Mouse (Mus musculus): ENCODE measurements around the gene Wdr86. TPM values are rescaled to one million over a fixed set of nuclear protein-coding genes. Genes with fewer than 3 reads are reported as not detected.

Wdr86 gene
- polyA plus RNA-seq, 1 experiment from 2014 or later = 8.0 TPM

DNA sequence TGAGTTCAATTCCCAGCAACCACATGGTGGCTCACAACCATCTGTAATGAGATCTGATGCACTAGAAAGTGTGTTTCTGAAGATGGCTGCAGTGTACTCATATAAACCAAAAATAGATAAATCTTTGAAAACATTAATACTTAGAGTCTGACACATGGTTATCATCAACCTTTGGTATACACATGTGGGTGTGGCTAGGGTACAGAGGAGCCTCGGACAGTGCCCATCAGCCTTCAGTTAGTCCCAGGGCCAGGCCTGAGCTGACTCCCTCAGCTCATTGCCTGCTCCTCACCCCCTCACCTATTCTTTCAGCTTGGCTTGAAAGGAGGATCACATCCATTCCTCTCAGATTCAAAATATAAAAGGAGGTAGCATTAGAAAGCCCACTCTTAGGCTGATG, 8.0 kb upstream of the Wdr86 start:
- no peak overlapping the region for H3K9ac ChIP-seq (ENCODE audit: low read depth, low read length)
- WGBS = 83% methylated on average over 1 of the region's 1 CpGs
- no peaks in the 10 kb centered on the region for H3K4me1 ChIP-seq (ENCODE audit: control insufficient read depth, insufficient read depth, low read depth, low read length)
- no peaks in the 10 kb centered on the region for H3K36me3 ChIP-seq (ENCODE audit: control insufficient read depth, insufficient read depth, low read length)
- no peak overlapping the region for H3K4me3 ChIP-seq (ENCODE audit: low read length)
- no peaks in the 10 kb centered on the region for H3K27me3 ChIP-seq (replicated peaks; ENCODE audit: control insufficient read depth, insufficient read depth, low read length)
- no peak overlapping the region for H3K4me2 ChIP-seq (ENCODE audit: low read length)
- no peak overlapping the region for H3K27ac ChIP-seq (ENCODE audit: low read depth, low read length)
- H3K9me3 ChIP-seq (ENCODE audit: control insufficient read depth, low read length) = no peaks in the 10 kb centered on the region
- no peak for ATAC-seq

DNA sequence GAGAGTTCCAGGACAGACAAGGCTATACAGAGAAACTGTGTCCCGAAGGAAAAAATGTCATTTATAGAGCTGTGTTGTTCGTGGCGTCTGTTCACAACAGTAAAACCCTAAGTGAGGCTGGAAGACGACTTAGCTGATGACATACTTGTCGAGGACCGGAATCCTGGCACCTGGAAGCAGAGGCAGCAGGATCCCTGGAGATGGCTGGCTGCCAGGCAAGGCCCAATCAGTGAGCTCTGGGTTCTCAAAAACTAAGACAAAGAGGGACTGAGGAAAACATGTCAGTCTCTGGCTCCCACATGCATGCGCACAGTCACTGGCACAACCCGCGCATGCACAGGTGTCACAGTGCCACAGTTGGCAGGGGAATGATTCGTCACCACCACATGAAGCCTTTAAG, 7.1 kb upstream of the Wdr86 start:
- WGBS = 87% methylated on average over 10 of the region's 10 CpGs
- ATAC-seq = no peak
- no peaks in the 10 kb centered on the region for H3K27me3 ChIP-seq (replicated peaks; ENCODE audit: control insufficient read depth, insufficient read depth, low read length)

DNA sequence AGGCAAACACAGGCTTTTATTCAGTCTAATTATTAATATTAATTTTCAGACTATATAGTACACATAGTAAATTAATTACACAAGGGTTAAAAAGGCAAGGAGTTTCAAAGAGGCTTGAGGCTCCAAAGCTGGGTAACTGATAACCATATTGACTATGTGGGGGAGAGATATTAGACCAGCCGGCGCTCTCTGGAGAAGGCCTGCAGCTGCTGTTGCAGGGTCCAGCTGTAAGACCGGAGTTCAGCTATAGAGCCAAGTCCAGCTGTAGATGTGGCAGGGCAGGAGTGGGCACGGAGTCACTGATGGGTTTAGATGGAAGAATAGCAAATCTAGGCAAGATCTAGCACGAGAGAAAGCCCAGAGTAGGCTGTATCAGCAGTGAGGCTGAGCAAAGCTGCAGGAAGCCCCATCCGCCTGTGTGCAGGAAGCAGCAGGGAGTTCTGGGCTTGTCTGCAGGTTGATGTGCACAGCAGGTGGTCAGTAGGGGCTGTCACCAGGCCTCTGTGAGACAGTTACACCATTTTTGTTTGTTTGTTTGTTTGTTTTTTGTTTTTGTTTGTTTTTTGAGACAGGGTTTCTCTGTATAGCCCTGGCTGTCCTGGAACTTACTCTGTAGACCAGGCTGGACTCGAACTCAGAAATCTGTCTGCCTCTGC, 3.4 kb upstream of the Wdr86 start:
- H3K4me1 ChIP-seq (ENCODE audit: control insufficient read depth, insufficient read depth, low read depth, low read length) = peaks cover 17% of the 10 kb centered on the region
- WGBS = 58% methylated on average over 7 of the region's 7 CpGs
- ATAC-seq = no peak

More for the DNA sequence above, 7.1 kb upstream of the Wdr86 start:
- Histone ChIP-seq H3K4me3 (ENCODE audit: low read length) (no peak overlapping the region), H3K4me1 (ENCODE audit: control insufficient read depth, insufficient read depth, low read depth, low read length) (peaks cover 7% of the 10 kb centered on the region), H3K9ac (ENCODE audit: low read depth, low read length) (no peak overlapping the region), H3K4me2 (ENCODE audit: low read length) (no peak overlapping the region), H3K9me3 (ENCODE audit: control insufficient read depth, low read length) (no peaks in the 10 kb centered on the region), H3K36me3 (ENCODE audit: control insufficient read depth, insufficient read depth, low read length) (no peaks in the 10 kb centered on the region), H3K27ac (ENCODE audit: low read depth, low read length) (no peak overlapping the region)

DNA sequence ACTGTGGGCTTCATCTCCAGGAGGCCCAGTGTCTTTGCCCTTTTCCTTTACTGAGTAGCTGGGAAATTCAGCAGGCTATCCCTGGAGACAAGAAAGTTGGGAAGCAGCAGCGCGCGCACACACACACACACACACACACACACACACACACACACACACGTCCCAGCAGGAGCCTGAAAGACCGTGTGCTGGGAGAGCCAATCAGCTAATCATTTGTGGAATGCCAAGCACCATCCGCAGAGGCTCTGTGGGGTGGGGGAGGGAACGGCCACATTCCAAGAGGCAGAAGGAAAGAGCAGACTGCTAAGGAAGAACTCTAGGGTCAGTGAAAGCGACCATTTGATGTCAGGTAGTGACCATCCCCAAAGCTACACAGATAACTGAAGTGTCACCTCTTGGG, 2.6 kb upstream of the Wdr86 start:
- WGBS = 4% methylated on average over 8 of the region's 8 CpGs
- H3K4me3 ChIP-seq (ENCODE audit: low read length) = no peak overlapping the region
- H3K4me2 ChIP-seq (ENCODE audit: low read length) = no peak overlapping the region
- peaks cover 22% of the 10 kb centered on the region for H3K27me3 ChIP-seq (replicated peaks; ENCODE audit: control insufficient read depth, insufficient read depth, low read length)
- ATAC-seq = peak; percentile 31; the same call in 1 of the 2 replicates
- no peak overlapping the region for H3K9ac ChIP-seq (ENCODE audit: low read depth, low read length)
- H3K36me3 ChIP-seq (ENCODE audit: control insufficient read depth, insufficient read depth, low read length) = no peaks in the 10 kb centered on the region
- peaks cover 17% of the 10 kb centered on the region for H3K4me1 ChIP-seq (ENCODE audit: control insufficient read depth, insufficient read depth, low read depth, low read length)
- no peaks in the 10 kb centered on the region for H3K9me3 ChIP-seq (ENCODE audit: control insufficient read depth, low read length)
- no peak overlapping the region for H3K27ac ChIP-seq (ENCODE audit: low read depth, low read length)

More for the DNA sequence above, 3.4 kb upstream of the Wdr86 start:
- Histone ChIP-seq H3K9me3 (ENCODE audit: control insufficient read depth, low read length) (no peaks in the 10 kb centered on the region), H3K4me2 (ENCODE audit: low read length) (no peak overlapping the region), H3K9ac (ENCODE audit: low read depth, low read length) (no peak overlapping the region), H3K36me3 (ENCODE audit: control insufficient read depth, insufficient read depth, low read length) (no peaks in the 10 kb centered on the region), H3K27ac (ENCODE audit: low read depth, low read length) (no peak overlapping the region), H3K27me3 (replicated peaks; ENCODE audit: control insufficient read depth, insufficient read depth, low read length) (peaks cover 22% of the 10 kb centered on the region), H3K4me3 (ENCODE audit: low read length) (no peak overlapping the region)

DNA sequence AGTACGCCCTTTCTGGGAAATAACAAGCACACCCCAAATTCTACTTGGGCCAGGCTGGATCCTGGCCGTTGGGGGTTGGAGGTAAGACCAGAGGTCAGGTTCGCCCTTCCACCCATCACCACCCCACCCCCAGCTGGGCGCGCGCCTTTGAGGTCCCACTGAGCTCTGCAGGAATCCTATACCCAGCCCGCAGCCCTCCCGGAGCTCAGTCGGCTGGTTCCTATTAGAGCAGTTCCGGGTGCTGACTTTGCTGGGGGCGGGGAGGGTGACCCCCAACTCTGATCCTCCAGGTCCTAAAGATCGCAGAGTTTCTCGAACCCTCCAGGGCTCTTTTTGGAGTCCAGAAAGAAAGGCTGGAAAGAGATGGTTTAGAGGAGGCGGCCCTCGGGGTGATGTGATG, 459 bp upstream of the Wdr86 start:
- H3K27ac ChIP-seq (ENCODE audit: low read depth, low read length) = no peak overlapping the region
- peak overlapping the region; percentile 48 for H3K4me3 ChIP-seq (ENCODE audit: low read length)
- peak overlapping the region; percentile 73 for H3K4me2 ChIP-seq (ENCODE audit: low read length)
- no peaks in the 10 kb centered on the region for H3K36me3 ChIP-seq (ENCODE audit: control insufficient read depth, insufficient read depth, low read length)
- peaks cover 17% of the 10 kb centered on the region for H3K4me1 ChIP-seq (ENCODE audit: control insufficient read depth, insufficient read depth, low read depth, low read length)
- no peak for ATAC-seq
- peaks cover 22% of the 10 kb centered on the region for H3K27me3 ChIP-seq (replicated peaks; ENCODE audit: control insufficient read depth, insufficient read depth, low read length)
- H3K9me3 ChIP-seq (ENCODE audit: control insufficient read depth, low read length) = no peaks in the 10 kb centered on the region
- H3K9ac ChIP-seq (ENCODE audit: low read depth, low read length) = peak overlapping the region; percentile 5; the same call in 1 of the 2 replicates
- 2% methylated on average over 15 of the region's 15 CpGs for WGBS

DNA sequence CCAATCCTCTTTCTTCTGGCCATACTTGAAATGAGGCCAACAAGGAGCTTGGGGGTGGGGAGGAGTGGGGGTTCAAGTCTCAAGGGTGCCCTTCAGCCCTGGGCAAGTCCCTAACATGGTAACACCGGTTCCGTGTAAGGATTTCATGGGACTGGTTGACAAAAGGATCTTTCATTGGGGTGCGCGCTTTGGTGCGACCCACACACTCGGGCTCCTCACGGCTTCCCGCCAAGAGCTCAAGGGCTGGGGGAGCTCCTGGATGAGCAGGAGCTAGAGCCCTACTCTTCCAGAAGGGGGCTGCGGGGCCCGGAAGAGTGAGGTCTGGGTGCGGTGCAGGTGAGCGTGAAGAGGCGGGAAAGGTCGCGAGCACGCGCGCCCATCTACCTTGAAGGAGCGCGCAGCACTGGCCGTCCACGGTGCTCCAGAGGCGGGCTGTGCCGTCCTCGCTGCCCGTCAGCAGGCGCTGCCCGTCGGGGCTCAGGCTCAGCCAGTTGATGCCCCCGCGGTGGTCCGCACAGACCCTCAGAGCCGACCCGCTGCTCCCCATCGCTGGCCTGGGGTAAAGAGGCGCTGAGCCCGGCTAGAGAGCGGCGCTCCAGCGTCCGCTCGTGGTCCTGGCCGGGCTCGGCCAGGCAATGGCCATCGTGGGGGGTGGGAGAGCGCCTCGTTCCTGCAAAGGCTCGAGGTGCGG, 585 bp downstream of the Wdr86 start:
- H3K4me1 ChIP-seq (ENCODE audit: control insufficient read depth, insufficient read depth, low read depth, low read length) = peaks cover 17% of the 10 kb centered on the region
- H3K9me3 ChIP-seq (ENCODE audit: control insufficient read depth, low read length) = no peaks in the 10 kb centered on the region
- H3K4me3 ChIP-seq (ENCODE audit: low read length) = peak overlapping the region; percentile 48
- peak overlapping the region; percentile 73 for H3K4me2 ChIP-seq (ENCODE audit: low read length)
- peaks cover 22% of the 10 kb centered on the region for H3K27me3 ChIP-seq (replicated peaks; ENCODE audit: control insufficient read depth, insufficient read depth, low read length)
- no peak overlapping the region for H3K27ac ChIP-seq (ENCODE audit: low read depth, low read length)
- H3K36me3 ChIP-seq (ENCODE audit: control insufficient read depth, insufficient read depth, low read length) = no peaks in the 10 kb centered on the region
- peak overlapping the region; percentile 65 for H3K9ac ChIP-seq (ENCODE audit: low read depth, low read length)
- WGBS = under 1% methylated on average over 42 of the region's 49 CpGs
- peak; percentile 16; the same call in 1 of the 2 replicates for ATAC-seq

DNA sequence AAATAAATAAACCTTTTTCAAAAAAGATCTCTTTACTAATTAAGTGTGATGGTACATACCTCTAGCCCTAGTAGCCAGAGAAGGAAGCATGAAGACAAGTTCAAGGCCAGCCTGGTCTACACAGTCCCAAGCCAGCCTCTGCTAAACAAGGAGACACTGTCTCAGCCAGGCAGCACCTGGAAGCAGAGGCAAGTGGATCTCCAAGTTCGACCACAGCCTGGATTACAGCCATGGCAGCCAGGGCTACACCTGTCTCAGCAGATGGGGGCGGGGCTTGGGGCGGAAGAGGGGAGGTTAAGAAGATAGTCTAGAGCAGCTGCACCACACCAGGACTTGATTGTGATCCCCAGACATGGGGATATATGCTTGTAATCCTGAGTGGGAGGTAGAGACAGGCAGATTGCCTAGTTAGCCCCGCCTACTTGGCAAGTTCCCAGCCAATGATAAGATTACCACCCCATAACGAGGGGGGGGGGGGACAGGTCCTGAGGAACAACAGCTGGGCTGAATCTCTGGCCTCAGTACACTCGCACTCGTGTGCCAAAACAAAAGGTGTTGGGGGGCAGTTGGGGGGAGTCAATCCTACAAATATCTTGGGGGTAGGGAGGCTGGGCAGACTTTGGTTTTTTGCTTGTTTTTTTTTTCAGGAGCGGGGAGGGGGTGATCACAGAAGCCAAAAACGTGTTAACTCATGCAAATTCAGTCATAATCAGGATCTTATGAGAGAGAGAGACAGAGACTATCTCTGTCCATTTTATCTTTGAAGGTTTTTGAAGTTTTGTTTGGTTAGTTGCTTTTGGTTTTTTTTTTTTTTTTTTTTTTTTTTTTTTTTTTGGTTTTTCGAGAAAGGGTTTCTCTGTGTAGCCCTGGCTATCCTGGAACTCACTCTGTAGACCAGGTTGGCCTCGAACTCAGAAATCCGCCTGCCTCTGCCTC, 3.4 kb downstream of the Wdr86 start:
- H3K4me2 ChIP-seq (ENCODE audit: low read length) = no peak overlapping the region
- WGBS = 75% methylated on average over 12 of the region's 12 CpGs
- peaks cover 15% of the 10 kb centered on the region for H3K4me1 ChIP-seq (ENCODE audit: control insufficient read depth, insufficient read depth, low read depth, low read length)
- H3K9me3 ChIP-seq (ENCODE audit: control insufficient read depth, low read length) = no peaks in the 10 kb centered on the region
- peaks cover 22% of the 10 kb centered on the region for H3K27me3 ChIP-seq (replicated peaks; ENCODE audit: control insufficient read depth, insufficient read depth, low read length)
- H3K27ac ChIP-seq (ENCODE audit: low read depth, low read length) = no peak overlapping the region
- no peak overlapping the region for H3K4me3 ChIP-seq (ENCODE audit: low read length)
- no peaks in the 10 kb centered on the region for H3K36me3 ChIP-seq (ENCODE audit: control insufficient read depth, insufficient read depth, low read length)
- no peak overlapping the region for H3K9ac ChIP-seq (ENCODE audit: low read depth, low read length)
- no peak for ATAC-seq

DNA sequence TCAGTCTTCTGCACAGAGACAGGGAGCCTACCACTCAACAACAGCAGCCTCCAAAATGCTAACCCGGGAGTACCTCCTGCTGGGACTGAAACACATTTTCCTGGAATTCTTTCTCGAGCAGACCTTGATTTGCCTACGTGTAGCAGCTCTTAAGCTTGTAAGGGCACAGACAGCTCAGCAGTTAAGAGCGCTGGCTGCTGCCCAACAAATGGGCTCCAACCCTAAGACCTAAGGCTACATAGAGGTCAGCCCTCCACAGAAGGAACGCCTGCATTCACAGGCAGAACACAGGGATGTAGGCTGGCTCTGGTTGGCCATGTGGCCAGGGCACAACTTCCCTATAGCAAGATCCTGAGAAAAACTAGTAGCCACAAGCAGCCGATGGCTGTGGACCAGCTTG, 4.6 kb downstream of the Wdr86 start:
- H3K9me3 ChIP-seq (ENCODE audit: control insufficient read depth, low read length) = no peaks in the 10 kb centered on the region
- H3K9ac ChIP-seq (ENCODE audit: low read depth, low read length) = no peak overlapping the region
- no peak overlapping the region for H3K4me3 ChIP-seq (ENCODE audit: low read length)
- no peak overlapping the region; the same call in 1 of the 2 replicates for H3K27ac ChIP-seq (ENCODE audit: low read depth, low read length)
- peaks cover 15% of the 10 kb centered on the region for H3K27me3 ChIP-seq (replicated peaks; ENCODE audit: control insufficient read depth, insufficient read depth, low read length)
- peaks cover 15% of the 10 kb centered on the region for H3K4me1 ChIP-seq (ENCODE audit: control insufficient read depth, insufficient read depth, low read depth, low read length)
- no peak overlapping the region for H3K4me2 ChIP-seq (ENCODE audit: low read length)
- WGBS = 73% methylated on average over 6 of the region's 6 CpGs
- no peak for ATAC-seq
- no peaks in the 10 kb centered on the region for H3K36me3 ChIP-seq (ENCODE audit: control insufficient read depth, insufficient read depth, low read length)

DNA sequence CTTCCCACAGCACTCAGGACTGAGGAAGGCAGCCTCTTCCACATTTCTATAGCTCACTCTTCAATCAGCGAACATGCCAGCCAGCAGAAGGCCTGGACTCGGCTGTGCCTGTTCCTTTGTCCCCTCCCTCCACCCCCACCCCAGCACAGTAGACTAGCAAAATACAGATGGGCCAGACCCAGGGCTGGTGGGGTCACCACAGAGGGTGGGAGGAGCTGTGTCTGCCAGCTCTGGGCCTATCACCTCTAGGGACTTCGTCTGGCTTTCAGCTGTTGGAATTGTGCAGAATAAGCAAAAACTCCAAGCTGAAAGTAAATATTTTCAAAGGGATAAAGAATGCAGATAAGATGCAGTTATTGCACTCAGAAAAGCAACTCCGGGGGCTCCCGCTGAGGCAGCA, 5.7 kb downstream of the Wdr86 start:
- 60% methylated on average over 5 of the region's 5 CpGs for WGBS

More for the DNA sequence above, 5.7 kb downstream of the Wdr86 start:
- no peak for ATAC-seq
- Histone ChIP-seq H3K4me1 (ENCODE audit: control insufficient read depth, insufficient read depth, low read depth, low read length) (peaks cover 8% of the 10 kb centered on the region), H3K4me3 (ENCODE audit: low read length) (no peak overlapping the region), H3K9me3 (ENCODE audit: control insufficient read depth, low read length) (no peaks in the 10 kb centered on the region), H3K27ac (ENCODE audit: low read depth, low read length) (peak overlapping the region; percentile 65), H3K4me2 (ENCODE audit: low read length) (no peak overlapping the region), H3K9ac (ENCODE audit: low read depth, low read length) (peak overlapping the region; percentile 31; the same call in 1 of the 2 replicates), H3K36me3 (ENCODE audit: control insufficient read depth, insufficient read depth, low read length) (no peaks in the 10 kb centered on the region), H3K27me3 (replicated peaks; ENCODE audit: control insufficient read depth, insufficient read depth, low read length) (peaks cover 7% of the 10 kb centered on the region)

All from hindbrain, embryonic 16.5 days (tissue).